Mouse (Mus musculus): Measurements from ENCODE around the gene Lsamp. TPM values are rescaled to one million over a fixed set of nuclear protein-coding genes. Genes with fewer than 3 reads are reported as not detected.

The Lsamp gene
- total and polyA plus RNA-seq, 3 experiments = not detected

DNA sequence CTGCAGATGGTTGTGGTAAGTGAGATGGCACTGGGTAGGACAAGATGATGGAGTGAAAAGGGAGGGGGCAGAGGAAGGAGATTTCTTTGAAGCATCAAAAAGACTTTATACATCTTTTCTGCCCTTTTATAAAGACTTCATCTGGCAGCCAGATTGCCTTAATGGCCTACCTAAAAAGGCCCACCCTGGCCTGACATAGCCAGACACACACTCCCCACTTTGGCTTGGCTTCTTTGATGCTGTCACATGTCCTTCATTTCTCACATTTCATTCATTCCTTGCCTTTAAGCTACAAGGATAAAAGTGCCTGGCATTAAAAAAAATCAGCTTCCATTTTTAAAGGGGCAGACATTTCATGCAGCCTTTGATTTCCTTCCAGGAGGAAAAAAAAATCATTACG is 1803.0 kb downstream of the Lsamp start:
- Histone ChIP-seq H3K79me2 (replicated peaks; ENCODE audit: control insufficient read depth, extremely low read depth, insufficient read depth, poor library complexity, severe bottlenecking) (no peaks in the 10 kb centered on the region), H3K4me2 (ENCODE audit: insufficient read depth, low read depth, poor library complexity, severe bottlenecking) (no peak overlapping the region), H3K9me3 (replicated peaks; ENCODE audit: low read length) (peaks cover 41% of the 10 kb centered on the region), H3K4me3 (replicated peaks in 1 of 3; ENCODE audit: low read depth in 2 of 3, low read length in 2 of 3, poor library complexity in 1 of 3) (no peak overlapping the region), H3K27ac (ENCODE audit: insufficient read depth, low read depth) (no peak overlapping the region), H3K9ac (ENCODE audit: insufficient read depth, low read depth) (no peak overlapping the region), H3K27me3 (replicated peaks) (no peaks in the 10 kb centered on the region), H3K36me3 (replicated peaks in 1 of 2; ENCODE audit: control insufficient read depth in 1 of 2, insufficient read depth in 1 of 2, low read length in 1 of 2) (no peaks in the 10 kb centered on the region), H3K4me1 (ENCODE audit: control insufficient read depth in 1 of 2, insufficient read depth in 2 of 2) (no peaks in the 10 kb centered on the region)
- no peak for DNase-seq (ENCODE audit: extremely low read depth)
- TF ChIP-seq MEF2A (IDR thresholded peaks at IDR 0.05; ENCODE audit: borderline replicate concordance, low read depth, low read length) (no peak), CTCF (conservative IDR thresholded peaks at IDR 0.05 in 1 of 2, IDR thresholded peaks at IDR 0.05 in 1 of 2; ENCODE audit: low read depth in 2 of 2, low read length in 2 of 2) (no peak), KAT2A (IDR thresholded peaks at IDR 0.05; ENCODE audit: insufficient replicate concordance, low read length) (no peak), USF1 (IDR thresholded peaks at IDR 0.05; ENCODE audit: low read depth, low read length) (no peak), USF2 (conservative IDR thresholded peaks at IDR 0.05; ENCODE audit: low read depth, low read length) (no peak), JUND (conservative IDR thresholded peaks at IDR 0.05; ENCODE audit: low read depth, low read length) (no peak), RAD21 (IDR thresholded peaks at IDR 0.05; ENCODE audit: low read depth, low read length) (no peak), NELFE (IDR thresholded peaks at IDR 0.05; ENCODE audit: low read depth, low read length) (no peak)
- in situ Hi-C loops (cut with MboI; ENCODE audit: low pct_ligation_motif_present, low pct_unique_long_range_greater_than_20kb, low sequenced_read_pairs) (no loop called here), dilution Hi-C loops (cut with MboI; ENCODE audit: extremely low pct_ligation_motif_present, extremely low pct_unique_long_range_greater_than_20kb, low sequenced_read_pairs) (no loop called here)

DNA sequence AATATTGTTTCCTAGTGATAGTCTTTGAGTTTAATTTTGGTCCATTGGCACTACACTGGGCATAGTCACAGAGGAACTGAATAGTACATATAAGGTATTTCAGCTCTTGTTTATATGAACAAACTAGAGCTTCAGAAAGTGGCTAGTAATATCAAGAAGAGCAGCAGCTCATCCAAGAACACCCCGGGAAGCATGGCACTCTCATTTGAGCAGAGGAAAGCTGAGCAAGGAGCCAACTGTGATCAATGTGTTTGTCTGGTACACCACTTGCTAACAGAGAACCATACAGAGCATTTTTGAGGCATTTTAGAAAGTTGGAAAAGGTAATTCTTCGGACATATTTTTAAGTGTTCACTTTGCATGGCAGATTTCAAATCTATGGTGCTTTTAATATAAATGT is 1805.9 kb downstream of the Lsamp start:
- no peak overlapping the region for H3K4me3 ChIP-seq (replicated peaks in 1 of 3; ENCODE audit: low read depth in 2 of 3, low read length in 2 of 3, poor library complexity in 1 of 3)
- H3K27ac ChIP-seq (ENCODE audit: insufficient read depth, low read depth) = no peak overlapping the region
- dilution Hi-C loops (cut with MboI; ENCODE audit: extremely low pct_ligation_motif_present, extremely low pct_unique_long_range_greater_than_20kb, low sequenced_read_pairs) (no loop called here), in situ Hi-C loops (cut with MboI; ENCODE audit: low pct_ligation_motif_present, low pct_unique_long_range_greater_than_20kb, low sequenced_read_pairs) (no loop called here)
- H3K9ac ChIP-seq (ENCODE audit: insufficient read depth, low read depth) = no peak overlapping the region
- H3K4me1 ChIP-seq (ENCODE audit: control insufficient read depth in 1 of 2, insufficient read depth in 2 of 2) = no peaks in the 10 kb centered on the region
- H3K79me2 ChIP-seq (replicated peaks; ENCODE audit: control insufficient read depth, extremely low read depth, insufficient read depth, poor library complexity, severe bottlenecking) = no peaks in the 10 kb centered on the region
- no peaks in the 10 kb centered on the region for H3K27me3 ChIP-seq (replicated peaks)
- TF ChIP-seq TCF12 (IDR thresholded peaks at IDR 0.05; ENCODE audit: low read depth, low read length) (no peak), CHD2 (IDR thresholded peaks at IDR 0.05; ENCODE audit: low read length) (no peak), MAFK (IDR thresholded peaks at IDR 0.05; ENCODE audit: insufficient replicate concordance, low read length) (no peak), MYC (IDR thresholded peaks at IDR 0.05; ENCODE audit: low read depth, low read length) (no peak), ZC3H11A (IDR thresholded peaks at IDR 0.05; ENCODE audit: low read depth, low read length) (no peak), TBP (conservative IDR thresholded peaks at IDR 0.05; ENCODE audit: low read depth, low read length) (no peak), MEF2A (IDR thresholded peaks at IDR 0.05; ENCODE audit: borderline replicate concordance, low read depth, low read length) (no peak), SMC3 (IDR thresholded peaks at IDR 0.05; ENCODE audit: low read depth, low read length) (no peak), USF1 (IDR thresholded peaks at IDR 0.05; ENCODE audit: low read depth, low read length) (no peak), RAD21 (IDR thresholded peaks at IDR 0.05; ENCODE audit: low read depth, low read length) (no peak), RCOR1 (conservative IDR thresholded peaks at IDR 0.05; ENCODE audit: low read depth, low read length) (no peak), HCFC1 (IDR thresholded peaks at IDR 0.05; ENCODE audit: low read depth, low read length) (no peak), NRF1 (IDR thresholded peaks at IDR 0.05; ENCODE audit: low read depth, low read length) (no peak), BHLHE40 (IDR thresholded peaks at IDR 0.05; ENCODE audit: low read depth, low read length) (no peak), E2F4 (IDR thresholded peaks at IDR 0.05; ENCODE audit: insufficient replicate concordance, low read depth, low read length) (no peak), CHD1 (IDR thresholded peaks at IDR 0.05; ENCODE audit: low read depth, low read length) (no peak), KAT2A (IDR thresholded peaks at IDR 0.05; ENCODE audit: insufficient replicate concordance, low read length) (no peak)
- H3K9me3 ChIP-seq (replicated peaks; ENCODE audit: low read length) = peaks cover 42% of the 10 kb centered on the region
- no peak overlapping the region for H3K4me2 ChIP-seq (ENCODE audit: insufficient read depth, low read depth, poor library complexity, severe bottlenecking)
- H3K36me3 ChIP-seq (replicated peaks in 1 of 2; ENCODE audit: control insufficient read depth in 1 of 2, insufficient read depth in 1 of 2, low read length in 1 of 2) = no peaks in the 10 kb centered on the region
- DNase-seq (ENCODE audit: extremely low read depth) = no peak
